Mouse (Mus musculus) urinary bladder, postnatal 25 days (tissue): ENCODE results near the gene Tox2.
A peak's percentile ranks its signal among the peaks of the same experiment; 100 is the strongest.

ENCODE experiments used
- DNase-seq: peaks from one replicate; pipeline ENCODE4 v3.0.0; 2022; ENCODE audit warnings: low spot score

The Tox2 gene

GRCm38 (mm10) chr2:163323163-163323562, 120.2 kb downstream of the Tox2 start:
- no peak for DNase-seq

DNA sequence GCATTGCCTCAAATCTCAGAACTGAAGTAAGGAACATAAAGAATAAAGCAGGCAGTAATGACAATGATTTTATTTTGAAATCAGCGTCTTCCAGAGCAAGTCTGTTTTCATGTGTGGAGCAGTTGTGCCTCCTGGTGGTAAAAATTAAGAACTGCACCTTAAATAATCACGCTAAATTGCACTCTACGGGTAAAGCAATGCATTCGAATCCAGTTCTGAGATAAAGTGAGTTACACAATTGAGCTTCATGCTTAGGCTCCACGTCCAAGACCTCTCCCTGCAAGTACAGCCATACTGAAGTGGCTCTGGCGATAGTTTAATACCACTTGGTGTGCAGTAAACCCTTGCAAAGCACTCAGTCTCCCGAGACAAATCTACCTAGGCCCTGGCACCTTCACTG, 127.8 kb downstream of the Tox2 start:
- no peak for DNase-seq

DNA sequence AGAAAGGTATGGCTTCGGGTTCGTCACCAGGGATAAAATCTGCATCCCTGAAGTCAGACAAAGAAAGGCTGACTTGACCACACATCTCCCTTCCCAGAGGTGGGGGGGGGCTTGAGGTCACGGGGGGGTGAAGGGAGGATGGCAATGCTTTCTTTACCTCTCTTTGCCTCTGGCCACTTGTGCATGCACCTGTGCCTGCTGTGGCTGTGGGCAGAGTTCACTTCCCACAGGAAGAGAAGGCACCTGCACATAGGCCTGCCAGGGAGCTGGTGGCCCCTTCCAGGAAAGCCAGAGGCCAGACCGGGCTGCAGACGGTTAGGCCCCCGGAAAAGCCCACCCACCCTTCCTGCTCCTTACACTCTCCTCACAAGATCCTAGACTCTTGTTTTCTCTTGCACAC, 128.5 kb downstream of the Tox2 start:
- DNase-seq, result no peak

DNA sequence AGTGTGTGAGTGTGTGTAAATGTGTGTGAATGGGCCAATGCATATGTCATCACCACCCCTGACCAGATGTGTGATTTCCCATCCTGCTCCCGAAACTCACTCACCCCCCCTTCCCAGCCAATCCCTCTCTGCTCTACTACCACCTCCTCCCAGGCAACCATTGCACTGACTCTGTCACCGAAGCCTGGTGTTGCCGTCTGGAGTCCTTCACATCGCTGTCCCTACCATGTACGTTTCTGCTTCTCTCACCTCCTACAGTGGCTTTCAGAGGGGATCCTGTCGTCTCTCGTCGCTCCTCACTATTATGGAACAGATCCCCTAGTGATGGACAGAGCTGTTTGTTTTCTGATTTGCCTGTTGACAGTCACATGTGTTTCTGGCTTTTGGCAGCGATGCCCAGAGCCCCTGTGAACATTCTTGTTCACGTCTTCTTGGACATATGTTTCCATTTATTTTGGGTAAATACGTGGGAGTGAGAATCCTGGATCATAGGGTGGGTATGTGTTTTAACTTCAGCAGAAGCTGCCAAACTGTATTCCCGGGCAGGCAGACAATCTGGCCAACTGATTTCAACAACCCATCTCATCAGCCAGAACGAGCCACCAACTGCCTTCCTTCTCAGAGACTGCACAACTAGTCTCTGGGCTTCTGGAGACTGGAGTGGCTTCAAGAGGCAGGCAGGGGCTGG, 129.6 kb downstream of the Tox2 start:
- no peak for DNase-seq

DNA sequence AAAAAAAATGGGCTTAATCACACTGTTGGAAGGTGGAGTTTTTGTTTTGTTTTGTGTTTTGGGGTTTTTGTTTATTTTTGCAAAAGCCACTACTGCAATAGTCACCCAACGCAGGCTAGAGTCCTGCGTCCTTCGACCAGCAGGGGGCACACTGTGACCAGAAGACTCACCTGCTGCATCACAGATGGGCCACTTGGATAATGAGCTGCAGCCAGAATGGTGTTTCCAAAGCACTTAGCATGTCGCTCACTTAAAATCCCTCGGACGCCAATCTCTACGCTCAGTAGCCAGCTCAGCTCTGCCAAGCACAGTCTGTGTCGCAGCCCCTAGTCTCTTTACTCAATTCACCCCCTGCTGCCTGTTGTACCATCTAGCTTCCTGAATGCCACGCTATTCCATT, 137.3 kb downstream of the Tox2 start:
- DNase-seq, result peak; percentile 73

DNA sequence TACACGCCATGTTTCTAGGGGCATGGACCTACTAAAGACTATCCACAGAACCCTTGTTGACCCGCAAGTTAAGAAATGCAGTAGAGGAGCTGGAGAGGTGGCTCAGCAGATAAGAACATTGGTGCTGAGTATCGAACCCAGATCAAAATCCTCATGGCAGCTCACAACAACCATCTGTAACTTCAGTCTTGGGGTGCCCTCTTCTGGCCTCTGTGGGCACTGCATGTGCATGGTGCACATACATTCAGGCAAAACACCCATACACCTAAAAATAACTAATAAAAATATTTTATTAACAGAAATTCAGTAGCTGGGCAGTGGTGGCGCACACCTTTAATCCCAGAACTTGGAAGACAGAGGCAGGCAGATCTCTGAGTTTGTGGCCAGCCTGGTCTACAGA, 140.7 kb downstream of the Tox2 start:
- DNase-seq, result no peak

DNA sequence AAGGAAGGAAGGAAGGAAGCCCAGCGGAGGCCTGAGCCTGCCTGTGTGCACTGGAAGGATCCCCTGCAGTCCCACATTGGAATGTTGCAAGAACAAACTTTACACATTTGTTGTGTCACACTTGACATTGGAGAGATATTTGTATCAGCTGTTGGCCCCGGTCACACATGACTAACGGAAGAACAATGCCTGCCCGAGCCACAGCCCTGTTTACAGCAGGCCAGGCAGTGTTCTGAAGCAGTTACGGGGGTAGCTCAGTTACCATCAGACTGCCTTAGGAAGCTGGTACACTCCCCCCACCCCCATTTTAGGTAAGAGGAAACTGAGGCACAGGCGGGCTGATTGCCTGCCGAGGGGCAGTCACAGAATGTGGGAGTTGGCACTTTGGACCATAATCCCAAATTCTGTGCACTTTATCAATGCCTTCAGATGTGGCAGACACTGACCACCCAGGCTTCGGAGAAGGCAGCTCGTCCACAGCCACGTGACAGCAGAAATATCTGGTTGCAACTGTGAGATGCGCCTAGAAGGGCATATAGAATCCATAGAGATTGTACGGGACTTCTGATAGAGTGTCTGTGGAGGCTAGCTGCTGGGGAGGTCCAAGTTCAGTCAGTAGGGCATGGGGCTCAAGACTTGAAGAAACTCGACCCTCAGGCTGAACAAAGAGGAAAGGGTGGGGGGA, 142.2 kb downstream of the Tox2 start:
- no peak for DNase-seq

DNA sequence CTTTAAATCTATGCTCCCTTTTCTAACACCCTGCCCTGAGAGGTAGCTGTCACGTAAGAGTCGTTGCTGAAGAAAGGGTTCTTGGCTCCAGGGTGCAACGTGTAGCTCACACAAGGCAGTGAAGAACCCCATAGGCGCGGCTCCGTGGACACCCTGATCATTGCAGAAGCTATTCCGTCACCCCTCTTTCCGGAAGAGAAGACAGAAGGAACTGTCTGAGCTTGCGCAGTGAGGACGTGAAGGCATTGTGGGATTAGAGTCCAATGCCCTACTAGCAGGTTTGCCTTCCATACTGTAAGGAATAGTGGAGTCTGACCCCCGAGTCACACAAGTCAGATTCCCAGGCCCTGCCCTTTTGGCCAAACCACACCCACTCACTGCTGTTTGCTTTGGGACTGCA, 143.6 kb downstream of the Tox2 start:
- no peak for DNase-seq

DNA sequence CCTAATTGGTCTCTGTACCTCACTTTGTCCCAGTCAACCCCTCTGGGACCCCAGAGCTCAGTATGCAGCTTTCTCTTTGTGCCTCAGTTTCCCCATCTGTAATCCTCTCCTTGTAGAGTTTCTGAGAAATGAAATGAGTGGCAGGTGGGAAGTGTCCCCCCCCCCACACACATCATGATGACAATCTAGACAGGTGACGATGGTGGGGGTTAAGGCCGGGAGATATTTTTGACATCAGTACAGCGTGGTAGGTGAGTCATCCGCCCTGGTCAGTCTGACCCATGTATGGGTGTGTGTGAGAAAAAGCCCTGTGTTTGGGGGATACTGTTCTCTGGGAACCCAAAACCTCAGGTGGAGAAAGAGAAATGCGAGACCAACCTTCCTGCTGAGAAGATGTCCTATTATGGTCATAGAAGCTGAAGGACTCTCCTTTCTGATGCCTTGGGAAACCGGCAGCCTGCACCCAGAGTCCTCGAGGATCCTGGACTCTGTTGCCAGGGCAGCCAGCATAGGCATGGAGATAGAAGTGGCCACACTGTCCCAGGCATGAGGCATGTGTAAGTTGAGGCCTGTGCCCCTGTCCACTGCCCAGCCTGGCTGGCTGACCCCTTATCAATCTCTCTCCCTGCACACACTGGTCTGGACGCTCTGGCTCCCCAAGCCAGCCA, 144.7 kb downstream of the Tox2 start:
- no peak for DNase-seq

- no peak for DNase-seq
These were observed 145.8 kb downstream of the Tox2 start for GRCm38 (mm10) chr2:163348677-163349076.

DNA sequence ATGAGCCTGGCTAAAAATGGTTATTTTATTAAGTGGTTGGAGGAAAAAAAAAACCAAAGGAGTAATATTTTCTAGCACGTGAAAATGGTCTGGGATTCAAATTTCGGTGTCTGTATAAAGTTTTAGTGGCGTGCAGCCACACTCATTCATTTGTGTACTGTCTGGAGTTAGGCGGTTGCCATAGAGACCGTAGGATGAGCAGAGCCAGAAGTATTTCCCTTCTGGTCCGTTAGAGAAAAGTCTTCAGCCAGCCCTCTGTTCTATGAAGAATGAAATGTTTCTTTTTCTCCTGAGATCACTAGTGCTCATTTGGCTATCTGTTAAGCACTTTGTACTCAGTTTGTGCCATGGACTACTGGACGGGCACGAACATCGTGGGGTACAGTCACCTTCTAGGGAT, 146.5 kb downstream of the Tox2 start:
- no peak for DNase-seq

GRCm38 (mm10) chr2:163350443-163350842, 147.5 kb downstream of the Tox2 start:
- no peak for DNase-seq

DNA sequence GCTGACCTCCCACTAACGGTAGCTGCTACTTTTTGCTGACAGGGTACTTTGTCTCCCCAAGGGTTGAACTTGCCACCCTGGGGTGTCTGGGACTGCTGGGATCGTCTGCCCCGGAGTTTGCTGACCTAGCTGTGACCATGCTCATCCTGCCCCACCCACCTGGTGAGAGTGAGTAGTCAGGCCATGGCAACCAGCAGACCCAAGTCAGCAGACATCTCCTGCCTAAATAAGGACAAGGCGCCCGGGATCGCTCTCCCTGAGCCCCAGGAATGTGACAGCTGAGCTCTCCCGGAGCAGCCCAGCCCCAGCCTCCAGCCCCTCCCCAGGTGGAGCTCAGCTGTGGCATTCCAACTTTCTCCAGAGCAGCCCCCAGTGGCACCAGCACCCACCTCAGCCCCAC, 150.8 kb downstream of the Tox2 start:
- DNase-seq, result no peak

DNA sequence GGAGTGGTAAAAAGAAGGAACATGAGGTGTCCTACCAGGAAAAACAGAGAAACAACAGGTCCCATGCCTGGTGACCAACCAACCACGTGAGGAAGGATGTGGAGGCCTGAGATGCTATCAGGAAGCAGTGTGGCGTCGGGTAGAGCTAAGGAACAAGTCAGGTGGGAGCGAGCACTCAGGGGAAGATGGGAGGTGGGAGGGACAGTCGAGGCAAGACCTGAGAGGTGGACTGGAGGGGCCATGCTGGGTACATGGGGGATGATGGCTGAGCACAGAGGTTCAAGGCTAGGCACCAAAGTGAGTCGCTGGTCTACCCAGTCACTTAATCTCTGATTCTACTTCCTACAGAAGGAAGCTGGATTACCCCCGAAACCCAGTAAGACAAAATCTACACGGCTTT, 152.7 kb downstream of the Tox2 start:
- DNase-seq, result no peak

DNA sequence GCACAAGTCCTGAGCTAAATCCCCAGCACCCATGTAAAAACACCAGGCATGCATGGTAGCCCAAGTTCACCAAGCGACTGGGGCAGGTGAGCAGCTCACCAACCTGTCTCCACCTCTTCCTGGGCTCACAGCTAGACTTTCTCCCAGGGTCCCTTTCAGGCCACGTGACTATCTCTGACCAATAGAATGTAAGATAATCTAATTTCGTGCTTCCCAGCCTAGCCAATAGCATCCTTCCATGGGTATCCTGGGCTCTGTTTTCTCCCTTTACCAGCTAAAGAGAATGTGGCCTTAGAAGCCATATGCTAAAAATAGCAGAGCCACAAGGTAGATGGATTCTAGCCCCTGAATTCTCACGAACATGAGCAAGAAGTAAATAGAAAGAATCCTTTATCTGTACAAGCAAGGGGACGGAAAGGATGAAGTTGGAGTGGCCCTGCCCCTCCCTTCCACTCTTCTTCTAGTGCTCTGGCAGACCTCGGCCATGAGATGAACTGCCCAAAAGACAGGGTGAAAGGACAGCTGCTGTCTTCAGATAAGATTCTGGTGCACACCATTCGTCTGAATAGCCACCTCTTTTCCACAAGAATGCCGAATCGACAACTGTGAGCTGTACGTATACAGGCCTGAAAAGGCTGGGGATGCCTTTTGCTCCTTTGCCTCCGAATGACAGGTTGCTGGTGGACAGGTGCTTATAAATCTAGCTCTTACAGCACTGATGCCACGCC, 153.4 kb downstream of the Tox2 start:
- DNase-seq, result no peak

DNA sequence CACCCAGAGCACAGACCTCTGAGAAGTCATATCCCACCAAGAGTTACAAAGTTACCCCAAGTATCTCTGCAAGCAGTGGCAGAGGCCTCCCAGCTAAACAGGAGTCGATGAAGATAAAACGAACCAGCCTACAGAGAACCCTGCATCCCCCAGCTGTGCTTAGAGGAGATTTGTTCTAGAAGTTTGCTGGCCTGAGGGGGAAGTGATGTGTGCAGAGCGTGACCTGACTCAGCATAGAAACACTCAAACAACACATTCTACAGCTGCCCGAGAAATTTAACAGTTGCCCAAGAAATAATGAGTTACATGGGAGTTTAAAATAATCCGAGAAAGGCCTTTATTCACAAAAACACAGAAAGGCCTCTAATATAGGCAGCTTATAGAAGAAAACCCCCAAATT, 155.7 kb downstream of the Tox2 start:
- no peak for DNase-seq

DNA sequence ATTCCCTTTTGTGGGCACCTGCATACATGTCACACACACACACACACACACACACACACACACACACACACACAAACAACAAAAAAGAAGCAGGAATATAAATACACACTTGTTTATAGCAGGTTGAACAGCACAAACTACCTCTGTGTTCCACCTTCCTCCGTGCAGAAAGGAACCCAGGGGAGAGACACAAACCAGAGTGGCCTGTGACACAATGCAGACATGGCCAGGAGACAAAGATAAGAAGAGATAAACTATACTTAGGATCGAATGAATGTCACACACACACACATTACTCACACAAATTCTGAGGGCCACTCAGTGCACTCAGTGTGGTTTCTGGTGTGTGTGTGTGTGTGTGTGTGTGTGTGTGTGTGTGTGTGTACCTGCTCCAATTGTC, 156.3 kb downstream of the Tox2 start:
- DNase-seq, result no peak

- no peak for DNase-seq
These were observed 158.1 kb downstream of the Tox2 start for GRCm38 (mm10) chr2:163360858-163361623.

DNA sequence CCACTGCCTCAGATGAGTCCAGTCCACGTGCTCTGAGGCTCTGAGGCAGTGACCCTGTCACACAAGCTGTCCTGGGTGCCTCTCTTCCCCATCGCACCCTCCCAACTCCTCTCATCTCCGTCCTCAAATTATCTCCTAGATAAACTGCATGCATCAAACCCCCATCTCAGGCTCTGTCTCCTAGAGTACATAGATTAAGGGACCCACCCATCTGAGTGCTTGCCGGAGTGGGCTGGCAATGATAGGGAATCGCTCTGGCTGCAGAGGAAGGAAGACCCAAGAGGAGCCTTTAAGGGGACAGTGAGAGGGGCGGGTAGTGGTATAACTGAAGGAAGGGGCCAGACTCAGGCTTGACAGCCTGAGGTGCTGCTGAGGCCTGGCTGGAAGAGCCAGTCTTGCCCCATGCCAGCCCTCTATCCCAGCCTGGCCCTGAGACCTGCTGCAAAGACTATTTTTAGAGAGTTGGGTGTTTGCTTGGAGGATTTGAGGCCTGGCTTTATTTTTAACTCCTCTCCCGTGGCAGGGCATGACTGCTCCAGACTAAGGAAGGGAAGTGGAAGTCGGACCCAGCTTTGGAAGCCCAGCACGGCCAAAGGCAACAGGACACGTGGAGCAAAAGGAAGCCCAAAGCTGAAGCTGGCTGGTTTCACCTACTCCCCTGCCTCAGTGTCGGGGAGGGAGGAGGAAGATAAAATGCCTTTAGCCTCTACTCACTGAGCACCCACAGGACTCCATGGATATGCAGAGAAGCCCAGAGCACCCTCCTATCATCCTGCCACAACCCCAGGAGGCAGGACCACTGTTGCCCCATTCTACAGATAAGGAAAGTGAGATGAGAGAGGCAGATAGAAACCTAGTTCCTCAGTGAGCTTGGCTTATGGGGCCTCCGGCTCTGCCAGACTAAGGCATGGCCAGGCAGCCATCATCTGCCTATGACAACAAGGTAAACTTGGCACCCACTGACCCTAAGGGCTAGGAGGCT, 160.3 kb downstream of the Tox2 start:
- DNase-seq, result no peak

DNA sequence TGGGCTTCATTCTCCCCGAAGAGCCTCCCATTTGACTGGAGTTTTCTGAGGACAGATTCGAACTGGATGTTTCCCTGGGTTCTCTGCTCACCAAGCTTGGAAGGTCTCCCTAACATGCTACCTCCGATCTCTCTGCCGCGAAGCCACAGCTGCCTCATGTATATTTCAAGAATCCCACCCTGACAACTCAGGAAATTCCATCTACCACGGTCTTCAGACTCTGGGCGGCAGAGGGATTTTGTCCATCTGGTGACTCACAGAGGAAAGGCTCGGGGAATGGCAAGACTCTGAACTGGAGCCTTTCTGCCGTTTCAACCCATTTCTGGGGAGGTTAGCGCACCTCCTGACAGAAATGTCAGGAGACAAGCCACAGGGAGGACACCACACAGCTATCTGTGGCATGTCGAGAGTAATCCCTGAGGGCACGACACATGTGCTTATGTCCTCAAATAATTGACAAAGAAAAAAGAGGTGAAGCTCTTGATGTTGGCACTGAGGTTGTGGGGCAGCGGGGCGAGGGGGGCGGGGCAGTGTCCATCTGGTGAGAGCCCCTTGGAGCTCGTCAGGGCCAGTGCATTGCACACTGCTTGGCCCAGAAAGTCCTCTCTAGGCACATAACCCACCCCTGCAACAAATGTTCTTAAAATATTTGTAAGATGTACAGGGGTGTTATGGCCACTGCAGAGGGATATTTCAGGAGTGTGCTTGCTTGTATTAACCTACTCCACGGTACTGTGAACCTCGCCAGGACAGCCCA, 162.0 kb downstream of the Tox2 start:
- no peak for DNase-seq
